ENCODE assay signal across 28 mouse cellular contexts in the genomic region with DNA sequence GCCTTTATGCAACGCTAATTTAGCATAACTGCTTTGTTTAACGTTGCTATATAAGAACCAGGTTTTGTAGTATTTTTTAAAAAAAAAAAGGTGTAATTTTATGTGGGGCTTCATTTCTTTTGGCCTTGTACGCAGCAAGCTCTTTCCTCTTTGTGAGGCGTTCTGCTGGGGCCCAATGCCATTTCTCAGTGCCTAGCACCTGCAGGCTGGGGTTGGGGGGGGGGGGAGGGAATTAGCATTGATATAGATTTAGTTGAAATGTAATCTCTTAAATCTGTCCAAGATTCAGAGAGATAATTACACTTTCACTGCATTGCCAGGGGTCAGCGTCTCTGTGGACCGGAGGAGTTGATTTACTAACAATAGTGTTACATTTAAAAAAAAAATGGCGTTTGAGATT. TPM values are rescaled to one million over a fixed set of nuclear protein-coding genes. Genes with fewer than 3 reads are reported as not detected.
"Had no signal": no experiment of that assay in that cellular context is flagged by ENCODE, and none has a peak within 500 bp of the region (broad histone marks: within the 10 kb centered on the region; RNA-seq: fewer than 3 reads in every experiment).

No protein-coding gene starts in this region.

- H3K36me3 ChIP-seq: heart, embryonic 10.5 days; heart, embryonic 12.5 days; hindbrain, embryonic 13.5 days; hindbrain, embryonic 15.5 days; intestine, embryonic 15.5 days; limb, embryonic 10.5 days; limb, embryonic 12.5 days; liver, embryonic 13.5 days; liver, embryonic 15.5 days had no signal

- H3K4me3 ChIP-seq: gastrocnemius, adult 2 months; heart, embryonic 10.5 days; heart, embryonic 12.5 days; hindbrain, embryonic 13.5 days; hindbrain, embryonic 15.5 days; intestine, embryonic 15.5 days; layer of hippocampus, adult 2 months; left cerebral cortex, adult 2 months; limb, embryonic 10.5 days; limb, embryonic 12.5 days; liver, embryonic 13.5 days; liver, embryonic 15.5 days had no signal

- H3K27ac ChIP-seq: gastrocnemius, adult 2 months; heart, embryonic 10.5 days; hindbrain, embryonic 13.5 days; hindbrain, embryonic 15.5 days; intestine, embryonic 15.5 days; layer of hippocampus, adult 2 months; left cerebral cortex, adult 2 months; limb, embryonic 10.5 days; limb, embryonic 12.5 days; liver, embryonic 13.5 days; liver, embryonic 15.5 days had no signal

- H3K4me2 ChIP-seq: heart, embryonic 12.5 days; hindbrain, embryonic 13.5 days; hindbrain, embryonic 15.5 days; intestine, embryonic 15.5 days; limb, embryonic 12.5 days; liver, embryonic 11.5 days; liver, embryonic 13.5 days; liver, embryonic 15.5 days had no signal

- H3K9me3 ChIP-seq: heart, embryonic 10.5 days; heart, embryonic 12.5 days; hindbrain, embryonic 13.5 days; hindbrain, embryonic 15.5 days; intestine, embryonic 15.5 days; limb, embryonic 10.5 days; limb, embryonic 12.5 days; liver, embryonic 13.5 days; liver, embryonic 15.5 days had no signal

- DNase-seq: gastrocnemius, adult 2 months; gastrocnemius, postnatal 10 days; gastrocnemius, postnatal 25 days; heart, adult 18-20 months; heart, postnatal 10 days; heart, postnatal 4 days; kidney, adult 8-10 months; kidney, postnatal 10 days; kidney, postnatal 25 days; liver; liver, embryonic 13.5 days had no signal

- H3K4me1 ChIP-seq: liver, embryonic 13.5 days; liver, embryonic 15.5 days had no signal

- H3K9ac ChIP-seq: heart, embryonic 12.5 days; hindbrain, embryonic 13.5 days; hindbrain, embryonic 15.5 days; intestine, embryonic 15.5 days; limb, embryonic 12.5 days; liver, embryonic 13.5 days; liver, embryonic 15.5 days had no signal

- ATAC-seq: inflammation-experienced regulatory T-cells, adult 6 months; intestine, embryonic 15.5 days; intestine, postnatal 0 days had no signal

RNA-seq across cellular contexts. Expression of a gene that starts 6.1 kb away (rescaled TPM):
- total RNA-seq: gastrocnemius, adult 2 months; gastrocnemius, postnatal 10 days; gastrocnemius, postnatal 25 days; gastrocnemius, postnatal 4 days; heart, adult 18-20 months; heart, adult 8-10 months; heart, postnatal 10 days; heart, postnatal 25 days had no signal
- polyA plus RNA-seq: heart, embryonic 16.5 days; limb, embryonic 12.5 days; liver, embryonic 15.5 days had no signal
